Mouse (Mus musculus) adrenal gland, adult (tissue): ENCODE measurements around the gene Mapk3.

Experiments used
- DNase-seq, 2 experiments: peaks; one replicate each; pipeline ENCODE4 v3.0.0; 2022 to 2023; ENCODE audit warnings: low spot score in 1 of 2; ENCODE audit not compliant: inconsistent age in 2 of 2

Mapk3 gene

DNA sequence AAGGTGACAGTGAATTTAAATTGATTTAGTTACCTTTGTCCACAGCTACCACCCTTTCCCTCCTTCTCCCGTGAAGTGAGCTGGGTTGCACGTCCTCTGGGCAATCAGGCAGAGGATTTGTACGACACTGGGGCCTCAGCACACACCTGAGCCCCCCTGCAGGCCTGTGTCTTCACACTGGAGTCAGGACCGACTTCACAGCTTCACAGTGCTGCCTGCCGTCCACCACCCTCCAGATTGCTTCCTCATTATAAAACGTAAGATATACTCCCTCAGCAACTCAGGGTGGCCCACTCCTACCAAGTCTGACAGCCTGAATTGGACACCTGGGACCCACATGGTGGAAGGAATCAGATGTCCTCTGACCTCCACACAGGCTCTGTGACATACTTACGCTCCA lies 862 bp upstream of the Mapk3 start:
- DNase-seq, result peak in 1 of 2 experiments; percentile 29

DNA sequence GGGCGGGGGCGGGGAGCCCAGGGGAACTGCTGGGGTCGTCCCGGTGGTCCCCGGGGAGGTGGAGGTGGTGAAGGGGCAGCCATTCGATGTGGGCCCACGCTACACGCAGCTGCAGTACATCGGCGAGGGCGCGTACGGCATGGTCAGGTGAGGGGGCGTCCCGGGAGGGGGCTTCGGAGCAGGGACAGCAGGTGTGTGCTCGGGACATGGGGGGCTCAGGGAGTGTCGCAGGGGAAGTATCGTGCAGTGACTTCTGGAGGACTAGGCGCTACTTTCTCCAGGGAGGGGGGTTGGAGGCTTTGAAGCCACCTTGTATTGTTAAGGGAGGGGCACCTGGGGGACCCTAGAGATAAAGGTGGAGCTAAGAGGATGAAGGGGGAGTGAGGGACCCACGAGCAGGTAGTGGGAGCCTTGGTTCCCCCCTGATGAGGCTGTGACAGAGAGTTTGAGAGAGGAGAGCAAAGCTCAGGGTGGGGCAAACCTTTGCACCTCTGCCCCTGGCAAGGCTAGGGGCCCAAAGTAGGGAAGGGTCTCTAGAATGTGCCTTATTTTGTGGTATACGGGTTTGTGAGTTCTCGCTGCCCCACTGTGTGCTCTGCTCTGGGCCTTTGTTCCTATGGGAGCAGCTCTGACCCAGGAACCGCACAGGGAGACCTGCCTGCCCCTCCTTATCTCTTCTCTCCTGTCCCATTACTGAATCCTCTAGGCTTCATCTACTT lies 430 bp downstream of the Mapk3 start:
- no peak for DNase-seq

DNA sequence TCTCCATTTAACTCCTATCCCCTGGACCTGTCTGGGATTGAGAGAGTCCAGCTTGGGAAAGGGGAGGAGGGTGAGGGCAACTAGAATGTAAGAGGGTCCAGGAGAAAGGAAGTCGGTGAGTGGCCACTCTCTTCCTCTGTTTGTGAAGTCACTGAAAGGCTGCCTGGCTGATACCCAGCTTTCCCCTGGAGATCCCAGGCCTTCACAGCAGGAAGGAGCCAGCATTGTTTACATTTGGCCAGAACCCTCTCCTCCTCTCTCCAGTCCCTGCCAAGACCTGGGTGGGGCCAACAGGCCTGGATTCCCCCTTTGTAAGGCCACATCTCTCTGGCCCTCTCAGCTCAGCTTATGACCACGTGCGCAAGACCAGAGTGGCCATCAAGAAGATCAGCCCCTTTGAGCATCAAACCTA lies 996 bp downstream of the Mapk3 start:
- DNase-seq, result peak; percentile 72 to 89

GRCm38 (mm10) chr7:126760956-126761355 lies 1.6 kb downstream of the Mapk3 start:
- peak; percentile 65 to 80 for DNase-seq

- DNase-seq, result peak in 1 of 2 experiments; percentile 43
These were observed 2.2 kb downstream of the Mapk3 start for GRCm38 (mm10) chr7:126761529-126762067.

- DNase-seq, result peak in 1 of 2 experiments; percentile 29
These were observed 3.1 kb downstream of the Mapk3 start for GRCm38 (mm10) chr7:126762471-126763008.

DNA sequence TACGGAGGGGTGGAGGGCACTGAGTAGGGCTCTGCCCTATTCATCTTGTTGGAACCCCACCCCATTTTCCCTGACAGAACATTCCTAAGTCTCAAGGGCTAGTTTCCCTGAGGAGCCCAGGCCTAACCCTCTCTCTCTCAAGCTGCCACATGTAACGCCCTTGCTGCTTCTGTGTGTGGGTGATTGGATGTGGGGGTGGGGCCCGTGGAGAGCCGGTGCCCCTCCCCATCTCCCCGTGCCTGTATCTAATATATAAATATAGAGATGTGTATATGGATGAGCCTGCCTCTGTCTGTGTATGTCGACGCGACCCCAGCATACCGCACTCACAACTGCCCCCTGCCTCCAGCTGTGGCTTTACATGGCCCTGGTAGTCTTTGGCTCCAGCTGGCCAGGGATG lies 6.1 kb downstream of the Mapk3 start:
- DNase-seq, result no peak

- no peak for DNase-seq
These were observed 6.8 kb downstream of the Mapk3 start, which contains the start of gene Gdpd3 for GRCm38 (mm10) chr7:126766201-126766600. Gene Gdpd3, plus strand, starts transcription at chr7:126766334.

DNA sequence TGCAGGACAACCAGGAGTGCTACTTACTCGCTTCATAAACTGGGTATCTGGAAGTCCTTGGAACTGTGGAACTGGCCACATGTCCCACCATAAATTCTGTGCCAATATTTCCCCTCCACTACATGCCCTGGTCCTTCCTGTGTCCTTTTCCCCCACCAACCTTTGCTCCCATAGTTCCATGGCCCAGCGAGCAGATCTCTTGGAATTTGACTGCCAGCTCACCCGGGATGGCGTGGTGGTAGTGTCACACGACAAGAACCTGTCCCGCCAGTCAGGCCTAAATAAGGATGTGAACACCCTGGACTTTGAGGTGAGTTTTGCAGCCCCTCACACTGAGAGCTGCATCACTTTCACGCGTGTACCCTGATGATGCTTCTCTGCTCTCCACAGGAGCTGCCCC lies 7.6 kb downstream of the Mapk3 start:
- no peak for DNase-seq

DNA sequence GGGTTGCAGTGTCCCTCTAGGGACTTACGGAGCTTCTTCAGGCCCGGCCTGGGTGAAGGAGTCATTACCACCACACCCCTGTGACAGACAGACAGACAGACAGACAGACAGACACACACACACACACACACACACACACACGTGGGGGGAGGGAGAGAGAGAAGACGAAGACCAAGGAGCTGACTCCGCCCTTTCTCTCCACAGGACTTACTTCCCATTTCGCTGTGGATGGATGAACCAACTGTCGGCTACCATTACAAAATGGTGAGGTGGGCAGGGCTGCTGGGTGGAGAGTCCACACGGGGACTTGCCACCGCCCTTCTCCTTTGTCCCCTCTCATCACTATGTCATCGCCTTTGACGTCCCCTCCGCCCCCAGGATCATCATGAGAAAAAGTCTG lies 11.4 kb downstream of the Mapk3 start:
- peak in 1 of 2 experiments; percentile 9 for DNase-seq

DNA sequence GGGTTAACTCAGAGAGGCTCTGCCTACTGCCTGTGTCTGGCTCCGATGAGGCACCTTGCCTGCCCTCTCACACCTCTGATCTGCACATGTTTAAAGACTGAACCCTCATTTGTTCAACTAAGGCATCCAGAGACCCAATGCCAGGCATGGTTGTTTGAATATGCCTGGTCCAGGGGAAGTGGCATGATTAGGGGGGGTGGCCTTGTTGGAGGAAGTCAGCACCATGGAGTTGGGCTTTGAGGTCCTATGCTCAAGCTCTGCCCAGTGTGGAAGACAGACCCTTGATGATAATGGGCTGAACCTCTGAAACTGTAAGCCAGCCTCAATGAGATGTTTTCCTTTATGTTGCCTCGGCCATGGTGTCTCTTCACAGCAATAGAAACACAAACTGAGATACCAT lies 13.9 kb downstream of the Mapk3 start:
- DNase-seq, result peak in 1 of 2 experiments; percentile 7

DNA sequence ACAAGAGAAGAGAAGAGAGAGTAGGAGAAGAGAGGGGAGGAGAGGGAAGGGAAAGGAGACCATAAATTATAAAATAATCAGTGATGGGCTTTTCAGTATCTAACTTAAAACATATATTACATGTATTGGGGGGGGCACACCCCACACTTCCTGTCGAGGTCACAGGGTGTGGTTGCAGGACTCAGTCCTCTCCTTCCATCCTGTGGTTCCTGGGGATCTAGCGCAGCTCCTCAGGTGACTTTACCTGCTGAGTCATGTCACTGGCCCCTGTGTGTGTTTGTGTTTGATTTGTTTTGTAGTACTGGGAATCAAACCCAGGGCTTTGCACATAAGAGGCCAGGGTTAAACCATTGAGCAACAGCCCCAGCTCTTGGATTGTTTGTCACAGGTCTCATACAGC lies 15.1 kb downstream of the Mapk3 start:
- peak in 1 of 2 experiments; percentile 9 for DNase-seq

DNA sequence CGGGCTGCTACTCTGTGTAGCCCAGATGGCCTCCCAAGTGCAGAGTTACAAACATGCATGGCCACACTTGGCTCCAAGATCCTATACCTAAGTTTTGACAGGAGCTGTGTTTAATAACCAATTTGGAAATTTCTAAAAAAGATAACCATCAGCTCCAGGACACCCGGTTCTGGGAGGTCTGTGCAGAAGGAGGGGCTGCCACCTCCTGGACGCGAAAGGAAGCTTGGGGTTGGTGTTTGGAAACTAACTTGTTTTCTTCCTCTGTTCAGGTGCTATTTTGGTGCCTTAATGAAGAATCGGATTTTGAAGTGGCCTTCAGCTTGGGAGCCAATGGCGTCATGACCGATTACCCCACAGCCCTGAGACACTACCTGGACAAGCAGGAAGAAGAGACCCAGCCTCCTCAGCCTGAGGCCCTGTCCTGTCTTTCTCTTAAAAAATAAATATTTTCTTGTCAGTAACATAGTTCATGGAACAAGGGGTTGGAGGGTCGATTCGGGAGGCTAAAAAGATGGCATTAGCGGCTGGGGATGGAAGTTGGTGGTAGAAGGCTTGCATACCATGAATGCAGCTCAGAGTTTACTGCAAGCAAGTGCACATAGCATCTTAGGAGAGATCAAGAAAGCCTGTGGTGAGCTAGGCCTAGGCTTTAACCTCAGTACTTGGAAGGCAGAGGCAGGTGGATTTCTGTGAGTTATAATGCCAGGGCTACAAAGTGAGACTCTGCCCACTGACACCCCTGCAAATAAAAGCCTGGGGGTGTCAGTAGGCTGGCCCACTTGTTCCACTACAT lies 16.0 kb downstream of the Mapk3 start:
- peak in 1 of 2 experiments; percentile 20 for DNase-seq

DNA sequence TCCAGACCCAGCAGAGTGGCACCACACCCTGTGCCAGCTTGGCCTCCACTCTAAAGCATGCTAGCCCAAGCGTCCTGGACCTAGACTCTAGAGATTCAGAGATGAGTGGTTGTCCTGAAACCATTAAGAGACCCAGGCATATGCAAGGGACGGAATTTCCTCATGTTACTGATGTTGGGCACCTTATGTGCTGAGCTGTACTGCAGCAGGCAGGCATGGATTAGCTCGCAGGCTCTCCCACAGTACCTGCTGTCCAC lies 16.5 kb downstream of the Mapk3 start:
- no peak for DNase-seq

DNA sequence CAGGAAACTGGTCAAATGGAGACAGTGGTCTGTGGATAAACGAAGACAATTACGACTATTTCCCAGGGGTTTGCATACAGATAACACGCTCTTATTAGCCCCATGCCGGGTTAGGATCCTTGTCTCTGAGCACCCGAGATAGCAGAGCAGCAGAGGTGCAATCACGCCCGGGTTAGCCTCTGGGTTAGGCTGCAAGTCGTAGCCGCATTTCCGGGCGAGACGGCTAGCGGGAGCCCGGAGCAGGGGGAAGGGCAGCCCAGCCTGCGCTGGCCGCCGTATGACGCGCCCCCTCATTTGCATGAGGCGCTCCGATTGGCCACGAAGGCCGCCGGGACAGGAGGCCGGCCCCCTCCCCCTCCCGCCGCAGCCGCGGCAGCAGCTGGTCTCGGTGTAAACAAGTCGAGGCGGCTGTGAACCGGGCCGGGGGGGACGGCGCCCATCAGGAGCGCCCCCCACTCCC lies 17.2 kb downstream of the Mapk3 start, which contains the start of gene Ypel3:
TSS of gene Ypel3 (plus strand) at position 358 of the 460 bp plus-strand sequence.
- DNase-seq, result peak; percentile 98

DNA sequence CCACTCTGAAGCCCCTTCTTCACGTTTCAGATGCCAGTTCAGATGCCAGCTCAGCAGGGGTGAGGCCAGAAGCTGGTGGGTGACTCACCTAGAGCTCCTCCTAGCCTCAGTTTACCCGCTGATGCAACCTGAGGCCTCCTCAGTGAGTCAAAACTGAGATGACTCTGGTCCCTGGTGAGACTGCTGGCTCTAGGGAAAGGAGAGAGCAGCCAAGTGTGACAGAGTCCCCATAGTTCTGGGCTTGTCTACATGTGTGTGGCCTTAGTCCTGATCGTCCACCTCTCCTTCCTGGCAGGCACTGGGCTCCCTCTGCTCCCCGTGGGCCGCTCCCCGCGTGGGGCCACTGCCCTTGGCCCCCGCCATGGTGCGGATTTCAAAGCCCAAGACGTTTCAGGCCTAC lies 18.1 kb downstream of the Mapk3 start:
- DNase-seq, result peak; percentile 53 to 80

DNA sequence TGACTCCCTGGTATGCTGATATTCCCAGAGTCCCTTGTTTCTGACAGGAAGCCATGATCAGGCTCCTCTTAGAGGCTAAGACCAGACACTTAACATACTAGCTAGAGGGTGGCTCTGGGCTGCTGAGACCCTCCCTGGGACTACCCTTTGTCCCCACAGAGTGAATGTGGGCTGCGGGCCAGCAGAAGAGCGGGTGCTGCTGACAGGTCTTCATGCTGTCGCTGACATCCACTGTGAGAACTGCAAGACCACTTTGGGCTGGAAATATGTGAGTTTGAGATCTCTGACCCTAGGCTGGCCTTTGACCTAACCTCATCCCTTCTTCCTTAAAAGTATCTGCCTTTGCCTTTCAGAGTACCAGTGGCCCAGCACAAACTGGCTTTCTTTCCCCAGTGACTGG lies 18.7 kb downstream of the Mapk3 start:
- DNase-seq, result no peak

DNA sequence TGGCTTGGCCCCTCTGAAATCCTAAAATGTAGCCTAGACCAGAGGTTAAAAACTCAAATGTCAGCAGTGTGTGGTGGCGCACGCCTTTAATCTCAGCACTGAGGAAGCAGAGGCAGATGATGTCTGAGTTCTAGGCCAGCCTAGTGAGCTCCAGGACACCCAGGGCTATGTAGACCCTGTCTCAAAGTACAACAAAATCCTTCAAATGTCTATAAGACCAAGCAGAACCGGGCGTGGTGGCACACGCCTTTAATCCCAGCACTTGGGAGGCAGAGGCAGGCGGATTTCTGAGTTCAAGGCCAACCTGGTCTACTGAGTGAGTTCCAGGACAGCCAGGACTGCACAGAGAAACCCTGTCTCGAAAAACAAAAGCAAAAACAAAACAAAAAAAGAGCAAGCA lies 19.7 kb downstream of the Mapk3 start:
- peak in 1 of 2 experiments; percentile 16 for DNase-seq

GRCm38 (mm10) chr7:126779983-126780970 lies 20.9 kb downstream of the Mapk3 start:
- peak; percentile 89 to 95 for DNase-seq

DNA sequence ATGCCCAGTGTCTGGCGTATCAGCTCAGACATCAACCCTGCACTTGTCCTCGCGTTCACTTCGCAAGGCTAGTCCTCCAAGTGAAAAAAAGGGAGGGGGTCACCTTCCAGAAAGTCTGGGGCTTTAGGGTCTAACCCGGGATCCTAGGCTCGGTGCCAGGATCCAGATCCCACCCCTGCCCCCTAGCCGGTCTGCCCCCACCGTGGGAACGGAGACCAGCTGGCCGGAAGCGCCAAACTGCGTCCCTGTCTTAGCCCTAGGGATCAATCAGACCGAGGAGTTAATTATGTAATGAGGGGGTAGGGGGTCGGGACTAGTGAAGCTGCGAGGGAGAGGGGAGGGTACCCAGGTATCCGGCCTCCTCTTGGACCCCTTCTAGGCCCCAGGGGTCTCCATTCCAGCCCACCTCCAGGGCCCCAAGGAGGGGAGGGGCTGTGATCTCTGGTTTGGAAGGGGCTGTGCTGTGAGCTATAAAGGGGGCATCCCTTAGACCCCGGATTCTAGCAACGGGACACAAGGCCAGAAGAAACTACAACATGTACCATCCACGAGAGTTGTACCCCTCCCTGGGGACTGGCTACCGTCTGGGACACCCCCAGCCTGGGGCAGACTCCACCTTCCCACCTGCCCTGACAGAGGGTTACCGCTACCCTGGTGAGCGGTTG lies 21.7 kb downstream of the Mapk3 start, which contains the start of gene Tbx6:
TSS of gene Tbx6 (plus strand) at position 513 of the 665 bp plus-strand sequence.
- peak in 1 of 2 experiments; percentile 66 for DNase-seq
